Mouse (Mus musculus) hindbrain, postnatal 0 days (tissue): ENCODE results near the gene Nr1i2. TPM values are rescaled to one million over a fixed set of nuclear protein-coding genes. Genes with fewer than 3 reads are reported as not detected.

ENCODE experiments used
- ATAC-seq: fragments of 200-750 bp; cut with Nextera tagmentation; 2 replicates; pipeline ENCODE4 v1.8.0; 2017; ENCODE audit warnings: mild to moderate bottlenecking, moderate TSS enrichment, moderate library complexity
- DNase-seq: peaks from one replicate; pipeline ENCODE4 v3.0.0-alpha.2; 2015; ENCODE audit warnings: low spot score
- H3K27ac ChIP-seq: fragments of 300-500 bp; sonication (generic); 2 replicates; pipeline ENCODE4 v1.5.1; 2014; ENCODE audit warnings: mild to moderate bottlenecking
- H3K27me3 ChIP-seq: fragments of 300-500 bp; sonication (generic); 2 replicates; pipeline ENCODE4 v1.6.1; 2014; ENCODE audit warnings: low read length, mixed read lengths; ENCODE audit not compliant: insufficient read depth
- H3K36me3 ChIP-seq: fragments of 300-500 bp; sonication (generic); 2 replicates; pipeline ENCODE4 v1.6.1; 2014; ENCODE audit warnings: low read length, mixed read lengths; ENCODE audit not compliant: insufficient read depth
- H3K4me1 ChIP-seq: fragments of 300-500 bp; sonication (generic); 2 replicates; pipeline ENCODE4 v1.6.1; 2014; ENCODE audit warnings: antibody characterized with exemption, low read length, mixed read lengths; ENCODE audit not compliant: insufficient read depth
- H3K4me2 ChIP-seq: fragments of 300-500 bp; sonication (generic); 2 replicates; pipeline ENCODE4 v1.6.1; 2014; ENCODE audit warnings: low read depth, mild to moderate bottlenecking, low read length, moderate library complexity, mixed read lengths
- H3K4me3 ChIP-seq: fragments of 300-500 bp; sonication (generic); 2 replicates; pipeline ENCODE4 v1.5.1; 2014; ENCODE audit warnings: low read length
- H3K9ac ChIP-seq: fragments of 300-500 bp; sonication (generic); replicated peaks from 2 replicates; pipeline ENCODE4 v1.6.1; 2014; ENCODE audit warnings: mild to moderate bottlenecking, low read length, moderate library complexity, mixed read lengths
- H3K9me3 ChIP-seq: fragments of 300-500 bp; sonication (generic); 2 replicates; pipeline ENCODE4 v1.6.1; 2016; ENCODE audit warnings: low read length, mixed read lengths
- CTCF ChIP-seq: IDR thresholded peaks from 2 replicates; pipeline ENCODE4 v1.5.1; 2016; ENCODE audit warnings: antibody characterized with exemption, control low read depth, low read depth
- WGBS: fragments of 180-500 bp; shearing (Covaris S2); extraction: QIAGEN DNeasy Blood & Tissue Kit; methylation state at CpG from one replicate; pipeline ENCODE4 v1.1.7; 2014; 5-methylcytosine and 5-hydroxymethylcytosine counted together
- polyA plus RNA-seq: library from polyadenylated mRNA; unstranded; fragments of >200 nt; fragmentation: Nextera tagmentation; extraction: Ambion mirVana; gene quantifications from 2 replicates; pipeline ENCODE4 v1.2.1, GENCODE M21; 2015
- total RNA-seq: library from RNA; depleted of rRNA; stranded (reverse); fragments of >200 nt; gene quantifications from 2 replicates; pipeline ENCODE4 v1.2.3, GENCODE M21; 2014

Nr1i2 gene
- total and polyA plus RNA-seq, 2 experiments from 2014 or later = 0.05 TPM; not detected in 1

DNA sequence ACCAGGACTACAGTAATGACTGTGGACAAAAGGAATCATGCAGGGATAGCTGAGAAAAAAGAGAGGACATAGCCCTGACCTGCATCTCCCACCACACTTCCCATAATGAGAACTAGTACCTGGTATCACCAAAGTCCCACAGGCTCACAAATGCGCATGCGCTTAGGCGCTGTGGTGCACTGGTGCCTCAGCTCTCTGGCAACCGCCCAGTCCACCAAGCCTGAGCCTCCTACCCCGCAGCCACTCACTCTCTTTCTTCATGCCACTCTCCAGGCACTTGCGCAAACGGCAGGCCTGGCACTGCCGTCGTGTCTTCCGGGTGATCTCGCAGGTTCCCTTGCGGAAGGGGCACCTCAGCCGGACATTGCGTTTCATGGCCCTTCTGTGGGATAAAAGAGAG is 40.6 kb downstream of the Nr1i2 start:
- H3K27ac ChIP-seq = no peak overlapping the region
- no peak overlapping the region for H3K9ac ChIP-seq
- H3K27me3 ChIP-seq = no peaks in the 10 kb centered on the region
- TF ChIP-seq CTCF = no peak
- no peak for ATAC-seq
- no peak overlapping the region for H3K4me3 ChIP-seq
- WGBS = 85% methylated on average over 14 of the region's 14 CpGs
- no peaks in the 10 kb centered on the region for H3K9me3 ChIP-seq
- no peaks in the 10 kb centered on the region for H3K4me1 ChIP-seq
- DNase-seq = no peak
- no peaks in the 10 kb centered on the region for H3K36me3 ChIP-seq
- H3K4me2 ChIP-seq = no peak overlapping the region

DNA sequence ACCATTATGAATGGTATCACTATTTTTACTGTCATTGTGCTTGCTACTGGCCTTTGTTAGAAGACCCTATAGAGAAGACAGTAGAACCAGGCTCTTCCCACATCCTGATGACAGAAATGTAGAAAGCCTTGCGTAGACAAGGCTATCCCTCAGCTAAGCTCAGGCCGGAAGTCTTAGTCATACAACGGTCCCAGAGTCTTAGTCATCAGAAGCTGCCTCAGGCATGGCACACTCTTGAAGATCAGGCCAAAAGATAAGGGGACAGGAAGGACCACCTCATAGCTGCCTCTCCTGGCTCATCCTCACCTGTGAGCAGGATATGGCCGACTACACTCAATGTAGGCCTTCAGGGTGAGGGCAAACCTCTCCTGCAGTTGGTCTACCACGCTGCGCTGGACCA is 44.2 kb downstream of the Nr1i2 start:
- Histone ChIP-seq H3K27ac (no peak overlapping the region), H3K9me3 (no peaks in the 10 kb centered on the region), H3K9ac (no peak overlapping the region), H3K36me3 (no peaks in the 10 kb centered on the region), H3K4me2 (no peak overlapping the region), H3K4me1 (no peaks in the 10 kb centered on the region), H3K27me3 (no peaks in the 10 kb centered on the region), H3K4me3 (no peak overlapping the region)
- TF ChIP-seq CTCF = no peak
- ATAC-seq (no peak), DNase-seq (no peak)
- 90% methylated on average over 6 of the region's 6 CpGs for WGBS

DNA sequence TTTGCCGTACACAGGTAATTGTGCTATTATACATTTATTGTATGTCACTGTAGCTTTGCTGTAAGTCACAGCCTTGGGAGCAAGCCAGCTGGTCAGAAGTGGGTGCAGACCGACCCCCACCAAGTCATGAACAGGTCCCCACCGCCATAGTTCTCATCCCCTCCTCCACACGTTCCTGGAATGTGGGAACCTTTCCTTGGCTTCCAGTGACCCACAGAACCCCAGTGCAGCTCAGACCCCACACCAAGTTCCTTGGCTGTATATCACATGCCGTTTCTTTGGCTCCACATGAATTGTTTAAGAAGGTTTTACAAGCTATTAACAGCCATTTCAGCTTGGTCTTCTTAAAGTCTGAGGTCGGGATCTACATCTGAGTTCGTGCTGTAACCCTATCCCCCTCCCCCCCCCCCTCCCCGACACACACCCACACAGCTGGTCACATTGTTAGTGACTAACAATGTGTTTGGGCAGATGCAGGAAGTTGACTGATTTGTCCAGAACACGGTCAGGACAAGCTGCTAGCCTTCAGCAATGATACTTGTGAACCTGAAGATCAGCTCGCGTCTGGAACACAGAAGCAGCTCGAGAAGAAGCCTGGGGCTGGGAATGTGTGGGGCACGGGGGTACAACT is 46.2 kb downstream of the Nr1i2 start:
- no peak overlapping the region for H3K9ac ChIP-seq
- no peak overlapping the region for H3K27ac ChIP-seq
- no peak overlapping the region for H3K4me2 ChIP-seq
- no peak for ATAC-seq
- no peaks in the 10 kb centered on the region for H3K9me3 ChIP-seq
- H3K4me1 ChIP-seq = no peaks in the 10 kb centered on the region
- H3K4me3 ChIP-seq = no peak overlapping the region
- H3K36me3 ChIP-seq = no peaks in the 10 kb centered on the region
- DNase-seq = no peak
- WGBS = 57% methylated on average over 13 of the region's 13 CpGs
- no peaks in the 10 kb centered on the region for H3K27me3 ChIP-seq
- no peak for TF ChIP-seq CTCF

DNA sequence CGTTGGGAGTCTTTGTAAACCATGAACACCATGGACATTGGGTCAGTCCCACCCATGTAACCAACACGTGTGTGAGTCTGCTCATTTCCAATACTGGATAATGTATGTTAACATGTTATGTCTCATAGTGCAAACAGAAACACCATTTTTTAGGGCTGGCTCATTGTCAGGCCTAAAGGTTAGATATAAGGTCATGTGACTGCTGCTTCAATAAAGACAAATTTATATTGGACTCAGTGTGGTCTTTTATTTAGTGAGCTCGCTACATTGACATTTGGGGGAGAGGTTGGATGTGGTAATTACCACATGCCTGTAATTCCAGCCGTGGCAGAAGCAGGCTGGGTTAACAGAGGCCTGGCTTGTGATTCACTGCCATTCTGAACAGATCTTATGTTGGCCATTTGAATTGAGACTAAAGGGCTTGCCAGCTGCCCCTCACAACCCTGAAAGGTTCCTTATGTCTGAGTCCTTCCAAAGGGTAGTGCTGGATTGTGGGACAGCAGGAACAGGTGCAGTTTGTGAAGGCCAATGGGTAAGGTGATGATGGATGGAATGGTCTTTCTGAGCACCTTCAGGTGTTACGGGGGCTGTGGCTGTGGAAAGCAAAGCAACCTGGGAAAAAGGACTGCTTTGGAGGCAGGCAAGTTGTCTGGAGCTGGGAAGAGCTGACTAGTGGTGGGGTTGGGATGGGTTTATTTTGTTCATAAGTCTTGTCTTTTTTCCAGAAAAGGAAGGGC is 48.6 kb downstream of the Nr1i2 start:
- ATAC-seq (no peak), DNase-seq (no peak)
- Histone ChIP-seq H3K9ac (no peak overlapping the region), H3K27ac (no peak overlapping the region), H3K4me3 (no peak overlapping the region), H3K4me1 (no peaks in the 10 kb centered on the region), H3K36me3 (peaks cover 9% of the 10 kb centered on the region), H3K9me3 (no peaks in the 10 kb centered on the region), H3K27me3 (no peaks in the 10 kb centered on the region), H3K4me2 (no peak overlapping the region)
- 88% methylated on average over 5 of the region's 5 CpGs for WGBS
- TF ChIP-seq CTCF = no peak

DNA sequence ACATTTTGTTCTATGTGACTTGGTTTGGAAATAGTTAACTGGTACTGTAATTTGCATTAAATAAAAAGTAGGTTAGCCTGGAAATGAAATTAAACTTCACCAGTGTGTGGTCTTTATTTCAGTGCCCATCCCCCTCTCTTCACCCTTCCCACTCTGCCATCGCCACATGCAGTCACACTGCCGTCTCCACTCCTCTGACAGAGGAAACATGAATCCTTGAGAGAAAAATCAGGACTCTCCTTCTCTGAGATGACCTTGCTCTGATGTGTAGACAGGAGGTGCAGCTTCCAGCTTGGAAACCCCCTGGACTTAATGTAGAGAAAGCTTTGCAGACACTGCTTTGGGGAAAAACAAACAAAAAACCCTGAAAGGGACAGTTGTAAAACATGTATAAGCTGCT is 49.2 kb downstream of the Nr1i2 start:
- H3K4me1 ChIP-seq = no peaks in the 10 kb centered on the region
- DNase-seq (no peak), ATAC-seq (no peak)
- WGBS = 54% methylated on average over 2 of the region's 2 CpGs
- no peak overlapping the region for H3K4me2 ChIP-seq
- TF ChIP-seq CTCF = no peak
- no peak overlapping the region for H3K9ac ChIP-seq
- no peak overlapping the region for H3K4me3 ChIP-seq
- no peaks in the 10 kb centered on the region for H3K27me3 ChIP-seq
- no peak overlapping the region for H3K27ac ChIP-seq
- no peaks in the 10 kb centered on the region for H3K9me3 ChIP-seq
- H3K36me3 ChIP-seq = peaks cover 13% of the 10 kb centered on the region

DNA sequence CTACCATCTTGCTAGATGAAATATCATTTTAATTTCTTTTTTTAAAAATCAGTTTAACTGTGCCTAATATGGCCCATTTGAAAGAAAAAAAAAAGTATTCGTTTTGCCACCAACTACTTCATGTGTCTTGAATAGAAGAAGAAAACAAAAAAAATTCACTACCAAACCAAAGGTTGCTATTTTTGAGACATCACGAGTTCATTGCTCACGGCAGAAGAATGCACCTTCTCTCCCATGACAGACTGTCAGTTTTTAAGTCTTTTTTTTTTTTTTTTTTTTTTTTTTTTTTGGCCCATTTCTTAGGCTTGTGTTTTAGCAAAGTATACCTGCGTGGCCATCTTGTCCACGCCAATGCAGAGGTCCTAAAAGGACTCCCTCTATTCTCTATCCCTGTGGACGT is 50.5 kb downstream of the Nr1i2 start:
- no peak for ATAC-seq
- H3K9me3 ChIP-seq = no peaks in the 10 kb centered on the region
- WGBS = 89% methylated on average over 6 of the region's 6 CpGs
- H3K27ac ChIP-seq = no peak overlapping the region
- no peaks in the 10 kb centered on the region for H3K27me3 ChIP-seq
- no peak overlapping the region for H3K4me2 ChIP-seq
- no peak for TF ChIP-seq CTCF
- H3K9ac ChIP-seq = no peak overlapping the region
- no peak for DNase-seq
- no peak overlapping the region for H3K4me3 ChIP-seq
- H3K36me3 ChIP-seq = peaks cover 13% of the 10 kb centered on the region
- no peaks in the 10 kb centered on the region for H3K4me1 ChIP-seq

DNA sequence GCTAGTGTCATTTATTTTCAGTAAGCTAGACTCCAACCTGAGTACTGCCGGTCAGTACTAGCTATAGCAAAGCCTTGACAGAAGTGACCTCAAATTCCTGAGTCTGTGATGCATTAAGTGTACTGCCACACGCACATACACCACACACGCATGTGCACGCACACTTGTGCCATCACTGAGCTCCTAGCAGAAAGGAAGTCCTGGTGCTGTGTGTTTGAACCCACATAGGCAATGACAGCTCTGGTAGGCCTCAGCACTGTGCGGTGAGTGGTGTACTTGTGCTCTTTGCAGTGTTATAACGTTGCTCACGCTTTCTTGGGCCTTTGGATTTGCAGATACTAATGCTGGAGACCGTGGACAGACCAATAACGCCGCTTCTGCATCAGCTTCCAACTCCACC is 54.5 kb downstream of the Nr1i2 start:
- Histone ChIP-seq H3K36me3 (peaks cover 13% of the 10 kb centered on the region), H3K27ac (no peak overlapping the region), H3K4me3 (no peak overlapping the region), H3K9me3 (no peaks in the 10 kb centered on the region), H3K27me3 (no peaks in the 10 kb centered on the region), H3K4me1 (no peaks in the 10 kb centered on the region), H3K4me2 (no peak overlapping the region), H3K9ac (no peak overlapping the region)
- peak; percentile 27; the same call in 1 of the 2 replicates for ATAC-seq
- DNase-seq = no peak
- no peak for TF ChIP-seq CTCF
- 94% methylated on average over 10 of the region's 10 CpGs for WGBS
